Mouse (Mus musculus) C2C12 (cell line): ENCODE data around the gene Gm37240.
"Not testable (repeated sequence)": the region's sequence is repeated elsewhere in the genome, so short reads cannot be mapped to it uniquely, and the experiment has no call there.

ENCODE experiments used
- CEBPB ChIP-seq: IDR thresholded peaks from one replicate; pipeline ENCODE4 v1.6.1; 2011; ENCODE audit warnings: low read depth, mild to moderate bottlenecking, control low read depth, moderate library complexity
- CTCF ChIP-seq: IDR thresholded peaks from one replicate; pipeline ENCODE4 v1.5.1; 2011; ENCODE audit not compliant: control insufficient read depth, insufficient read depth, insufficient read length
- MAX ChIP-seq: IDR thresholded peaks from one replicate; pipeline ENCODE4 v1.6.1; 2011; ENCODE audit warnings: mild to moderate bottlenecking, control low read depth
- MYOD1 ChIP-seq: IDR thresholded peaks from one replicate; pipeline ENCODE4 v1.6.1; 2011; ENCODE audit warnings: low read depth; ENCODE audit not compliant: control insufficient read depth, insufficient read length

GRCm38 (mm10) chr3:84542450-84542849 lies 1344.9 kb downstream of the Gm37240 start:
- not testable (repeated sequence) for TF ChIP-seq CTCF, CEBPB, MAX
- peak; percentile 53 for TF ChIP-seq MYOD1
